ENCODE assay signal across 15 mouse cellular contexts in the genomic region with DNA sequence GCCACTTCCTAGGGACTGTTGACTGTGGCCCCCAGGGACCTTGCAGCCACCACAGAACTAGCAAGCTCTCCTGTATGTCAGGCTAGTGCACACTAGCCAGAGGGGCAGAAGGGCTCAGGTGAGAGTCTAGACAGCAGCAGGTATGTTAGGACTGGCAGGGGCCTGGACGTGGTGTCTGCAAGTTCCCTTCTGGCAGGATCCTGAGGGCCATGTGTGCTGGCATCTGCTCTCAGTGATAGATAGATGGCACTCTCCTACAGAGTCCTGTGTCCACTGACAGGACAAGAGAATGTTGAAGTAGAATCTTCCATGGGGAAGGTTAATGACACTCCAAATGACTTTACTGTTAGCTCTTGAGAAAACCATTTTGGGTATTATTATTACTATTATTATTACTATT.
"Had no signal": no experiment of that assay in that cellular context is flagged by ENCODE, and none has a peak within 500 bp of the region (broad histone marks: within the 10 kb centered on the region; RNA-seq: fewer than 3 reads in every experiment).

No protein-coding gene starts in this region.

- DNase-seq: kidney, postnatal 25 days; layer of hippocampus, adult 9-11 months; liver; lung, embryonic 14.5 days; lung, postnatal 10 days; lung, postnatal 4 days; midbrain, embryonic 14.5 days; right cerebral cortex, adult 18-20 months; right cerebral cortex, postnatal 25 days had no signal

- H3K4me2 ChIP-seq: limb, embryonic 12.5 days; lung, embryonic 14.5 days; neural tube, embryonic 15.5 days had no signal

- H3K4me3 ChIP-seq: limb, embryonic 12.5 days; midbrain, embryonic 10.5 days; myocyte; neural tube, embryonic 15.5 days had no signal

- H3K9ac ChIP-seq: limb, embryonic 12.5 days; liver, embryonic 14.5 days; lung, embryonic 14.5 days; neural tube, embryonic 15.5 days had no signal

- H3K4me1 ChIP-seq: limb, embryonic 12.5 days; midbrain, embryonic 10.5 days; neural tube, embryonic 15.5 days had no signal

- H3K9me3 ChIP-seq: limb, embryonic 12.5 days; midbrain, embryonic 10.5 days; neural tube, embryonic 15.5 days had no signal

- H3K36me3 ChIP-seq: limb, embryonic 12.5 days; midbrain, embryonic 10.5 days; neural tube, embryonic 15.5 days had no signal

- H3K27me3 ChIP-seq: limb, embryonic 12.5 days; neural tube, embryonic 15.5 days had no signal

- H3K27ac ChIP-seq: limb, embryonic 12.5 days; liver, embryonic 14.5 days; midbrain, embryonic 10.5 days; neural tube, embryonic 15.5 days; stomach, postnatal 0 days had no signal
